Mouse (Mus musculus) kidney, postnatal 36 days (tissue): ENCODE data around the gene Zfp2.

Experiments
- DNase-seq, 2 experiments: peaks; one replicate each; pipeline ENCODE4 v3.0.0; 2021 to 2022; ENCODE audit warnings: mixed read lengths in 2 of 2

Gene Zfp2

DNA sequence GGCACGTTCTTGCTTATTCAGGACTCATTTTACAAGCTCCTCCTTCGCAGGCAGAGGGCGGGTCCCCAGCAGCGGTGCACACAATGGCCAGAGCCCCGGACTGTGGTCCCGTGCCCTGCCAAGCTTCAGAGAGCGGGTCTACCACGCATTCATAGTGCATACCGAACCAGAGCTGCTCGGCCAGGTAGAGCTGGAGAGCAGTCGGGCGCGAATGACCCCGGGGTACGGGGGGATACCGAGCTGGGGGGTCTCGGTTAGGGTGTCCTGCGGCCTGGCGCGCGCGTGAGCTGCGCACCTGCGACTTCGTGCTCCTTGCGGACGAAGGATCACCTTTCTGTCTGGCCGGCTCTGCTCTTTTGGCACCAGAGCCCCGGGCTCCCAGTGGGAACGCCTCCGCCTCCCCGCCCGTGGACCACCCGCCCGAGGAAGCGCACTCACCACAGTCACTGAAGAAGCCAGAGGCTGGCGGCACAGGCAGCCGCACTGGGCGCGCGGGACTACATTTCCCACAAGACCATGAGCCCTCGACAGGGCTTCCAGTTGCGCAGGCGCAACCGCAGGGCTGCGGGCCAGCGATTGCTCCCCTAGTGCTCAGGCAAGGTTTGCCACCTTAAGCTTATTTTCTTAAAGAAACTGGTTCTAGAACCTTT is at the start of gene Zfp2:
Gene Zfp2 (minus strand): TSS at position 495 of the 650 bp plus-strand sequence.
- DNase-seq: peak; percentile 94 to 95

DNA sequence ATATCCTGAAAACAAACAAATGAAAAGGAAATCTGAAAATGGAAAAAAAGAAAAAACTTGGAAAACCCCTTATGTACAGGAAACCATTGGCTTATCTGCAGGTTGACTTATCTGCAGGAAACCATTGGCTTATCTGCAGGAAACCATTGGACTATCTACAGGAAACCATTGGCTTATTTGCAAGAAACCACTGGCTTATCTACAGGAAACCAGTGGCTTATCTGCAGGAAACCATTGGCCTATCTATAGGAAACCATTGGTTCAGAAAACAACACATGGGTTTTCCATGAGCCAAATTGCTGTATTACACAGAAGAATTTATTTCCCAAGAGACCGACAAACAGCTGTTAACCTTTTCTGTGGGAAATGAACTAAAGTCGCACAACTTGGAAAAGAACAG is 48.9 kb upstream of the Zfp2 start:
- peak in 1 of 2 experiments; percentile 40 for DNase-seq

DNA sequence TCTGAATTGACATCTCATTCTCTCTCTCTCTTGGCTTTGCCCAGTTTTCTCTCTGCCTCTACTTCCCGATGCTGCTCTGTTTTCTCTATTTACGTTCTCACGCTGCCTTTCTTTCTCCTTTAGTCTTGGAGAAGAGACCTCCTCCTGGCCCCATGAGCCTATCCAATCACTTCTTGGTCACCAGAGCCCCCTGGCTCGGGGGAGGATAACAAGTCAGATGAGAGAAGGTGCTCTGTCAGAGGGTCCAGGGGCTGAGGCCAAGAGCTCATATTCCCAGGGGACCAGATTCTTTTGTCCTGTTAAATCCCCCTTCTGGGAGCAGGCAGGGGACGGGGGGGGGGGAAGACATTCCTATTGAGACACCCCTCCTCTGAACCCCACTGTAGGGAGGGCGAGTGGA is 37.7 kb upstream of the Zfp2 start, which contains the start of gene Prop1:
Gene Prop1 (minus strand): TSS at position 101 of the 400 bp plus-strand sequence.
- DNase-seq: no peak

DNA sequence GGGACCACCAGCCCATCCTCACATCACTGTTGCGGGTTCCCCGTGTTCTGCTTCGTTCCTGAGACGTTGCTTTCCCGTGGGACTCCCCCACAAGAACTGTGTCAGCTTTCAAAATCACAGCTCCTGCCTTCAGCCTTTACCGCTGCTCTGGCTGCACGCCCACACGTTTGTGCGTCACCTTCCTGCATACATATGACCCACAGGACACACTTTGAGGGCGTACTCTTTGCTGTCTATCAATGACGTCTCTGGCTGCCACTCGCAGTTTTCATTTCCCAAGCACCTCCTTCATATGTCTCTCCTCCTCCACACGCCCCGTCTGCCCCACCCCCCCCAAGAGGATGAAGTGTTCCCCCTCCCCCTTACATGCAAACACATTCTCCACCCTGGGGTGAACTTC is 36.3 kb upstream of the Zfp2 start:
- peak in 1 of 2 experiments; percentile 17 for DNase-seq

DNA sequence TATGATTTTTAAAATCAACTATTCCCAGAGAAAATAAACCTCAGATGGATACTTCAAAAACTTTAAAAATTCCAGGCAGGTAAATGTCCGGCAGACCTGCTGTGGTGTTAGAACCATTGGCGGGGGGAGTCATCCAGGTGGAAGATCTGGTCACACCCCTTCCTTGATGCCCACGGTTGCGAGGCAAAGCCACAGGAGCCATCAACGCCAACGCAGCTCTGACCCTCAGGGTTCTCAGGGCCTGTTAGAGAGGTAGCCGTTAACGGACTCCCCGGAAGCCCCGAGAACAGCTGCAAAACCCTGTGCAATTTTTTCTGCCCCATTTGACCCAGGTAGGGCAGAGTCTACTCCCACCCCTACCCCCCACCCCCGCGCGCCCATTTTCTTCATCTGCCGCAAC is 27.5 kb upstream of the Zfp2 start, which contains the start of gene 4933414I15Rik:
Gene 4933414I15Rik (minus strand): TSS at position 260 of the 400 bp plus-strand sequence.
- no peak for DNase-seq

DNA sequence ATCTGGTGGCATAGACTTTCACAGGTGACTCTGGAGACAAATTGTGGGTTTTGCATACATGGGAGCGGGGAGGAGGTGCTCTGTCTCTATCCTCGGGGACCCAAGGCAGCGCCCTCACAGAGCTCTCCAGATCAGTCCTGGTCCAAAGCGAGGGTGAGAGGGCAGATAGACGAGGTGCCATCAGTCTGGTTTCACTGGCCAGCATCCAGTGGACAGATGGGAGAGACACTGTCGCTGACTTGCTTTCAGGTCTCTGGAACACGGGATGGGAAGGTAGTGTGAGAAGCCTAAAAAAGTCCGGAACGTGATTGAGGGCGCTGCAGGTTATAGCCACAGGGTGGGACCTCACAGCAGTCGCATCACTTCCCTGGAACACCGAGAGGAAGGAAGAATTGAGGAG is 26.4 kb upstream of the Zfp2 start:
- DNase-seq: no peak

DNA sequence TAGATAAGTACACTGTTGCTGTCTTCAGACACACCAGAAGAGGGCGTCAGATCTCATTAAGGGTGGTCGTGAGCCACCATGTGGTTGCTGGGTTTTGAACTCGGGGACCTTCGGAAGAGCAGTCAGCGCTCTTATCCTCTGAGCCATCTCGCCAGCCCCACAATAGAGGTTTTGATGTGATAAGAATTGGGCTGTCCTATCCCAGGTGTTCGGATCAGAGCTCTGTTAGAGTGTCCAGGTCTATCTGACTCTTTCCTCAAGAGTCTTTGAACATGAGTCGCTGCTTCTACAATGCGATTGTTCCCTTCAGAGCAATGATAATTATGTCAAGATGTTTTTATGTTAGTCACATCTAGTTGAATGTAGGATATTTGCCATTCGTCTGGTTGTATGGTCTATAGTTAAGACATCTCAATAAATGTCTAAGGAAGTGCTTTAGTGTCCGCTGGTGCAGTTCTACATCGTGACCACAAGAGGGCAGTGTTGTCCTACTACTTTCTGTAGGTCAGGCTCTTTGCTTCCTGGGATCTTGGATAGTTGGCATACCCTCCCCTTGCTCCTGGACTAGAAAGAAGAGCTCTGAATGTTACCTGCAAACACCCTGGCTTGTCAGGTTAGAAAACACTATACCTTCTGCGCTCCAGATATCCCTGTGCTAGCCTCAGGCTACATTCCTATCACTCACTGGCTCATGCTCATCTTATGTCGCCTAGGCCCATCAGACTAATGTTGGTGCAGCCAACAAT is 23.8 kb upstream of the Zfp2 start:
- peak; percentile 32 to 49 for DNase-seq

DNA sequence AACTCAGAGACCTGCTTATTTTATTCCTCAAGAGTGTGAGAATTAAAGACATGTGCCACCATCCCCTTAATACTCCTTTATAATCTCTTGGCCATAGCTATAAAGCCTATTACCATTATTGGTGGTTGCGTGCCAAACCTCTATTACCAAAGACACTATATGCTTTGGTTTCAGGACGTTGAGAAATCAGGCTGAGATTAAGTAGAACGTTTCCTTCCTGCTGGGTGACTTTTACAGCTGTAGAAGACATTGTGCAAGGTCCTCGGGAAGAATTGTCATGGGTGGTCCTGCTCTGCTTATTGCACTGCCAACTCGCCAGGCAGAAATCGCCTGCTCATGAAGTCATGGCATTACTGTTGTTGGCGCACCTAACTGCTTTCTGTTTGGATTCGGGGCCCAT is 22.5 kb upstream of the Zfp2 start:
- DNase-seq: no peak

DNA sequence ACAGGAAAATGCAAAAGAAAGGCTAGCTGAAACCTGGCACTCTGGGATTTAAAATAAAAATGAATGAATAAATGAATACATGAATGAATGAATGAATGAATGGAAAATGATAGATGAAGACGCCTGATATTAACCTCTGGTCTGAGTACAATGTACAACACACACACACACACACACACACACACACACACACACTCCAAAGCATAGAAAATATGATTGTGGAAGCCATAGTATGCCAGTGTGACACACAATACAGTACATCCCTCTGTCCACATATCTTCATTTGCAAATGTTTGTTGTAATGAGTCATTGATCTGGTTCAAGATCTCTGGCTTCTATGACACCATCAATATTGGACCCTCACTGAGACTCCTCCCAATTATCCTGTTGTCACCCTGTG is 16.1 kb upstream of the Zfp2 start:
- DNase-seq: no peak

DNA sequence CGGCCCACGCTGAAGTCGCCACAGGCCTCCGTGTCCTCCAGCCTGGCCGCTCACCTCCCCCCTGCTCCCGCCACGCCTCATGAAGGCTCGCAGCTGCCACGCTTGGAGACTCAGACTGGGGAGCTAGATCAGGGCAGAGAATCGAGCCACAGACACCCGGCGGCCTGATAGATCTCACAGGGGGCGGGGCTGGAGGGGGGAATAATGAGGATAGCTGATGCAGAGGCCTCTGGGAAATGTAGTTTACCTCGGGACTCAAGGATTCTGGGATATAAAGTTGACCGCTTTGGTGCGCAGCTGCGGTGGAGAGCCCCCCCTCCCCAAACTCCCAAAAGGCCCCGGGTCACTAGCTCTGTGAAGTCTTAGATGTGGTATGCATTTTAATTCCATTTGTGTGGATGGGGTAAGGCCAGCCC is 15.5 kb upstream of the Zfp2 start, which contains the start of gene Zfp354b:
Gene Zfp354b (minus strand): TSS at position 183 of the 416 bp plus-strand sequence.
- peak; percentile 91 to 93 for DNase-seq

DNA sequence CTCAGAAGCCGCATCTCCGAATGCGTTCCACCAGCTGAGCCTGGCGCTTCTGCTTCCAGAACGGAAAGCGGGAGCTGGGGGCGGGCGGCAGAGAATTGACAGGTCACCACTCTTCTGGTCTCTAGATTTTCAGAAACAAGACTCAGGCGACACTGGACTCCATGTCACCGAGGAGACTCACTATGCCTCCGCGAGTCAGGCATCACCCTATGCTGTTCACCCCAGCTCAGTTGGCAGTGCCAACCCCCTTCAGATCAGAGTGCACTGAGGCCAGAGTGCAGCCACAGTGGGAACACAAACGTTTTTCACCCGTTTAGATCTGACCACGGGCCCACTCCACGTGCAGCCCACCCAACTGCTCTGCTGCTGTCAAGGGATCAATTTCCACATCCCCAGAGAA is 15.1 kb upstream of the Zfp2 start:
- peak; percentile 42 to 60 for DNase-seq

DNA sequence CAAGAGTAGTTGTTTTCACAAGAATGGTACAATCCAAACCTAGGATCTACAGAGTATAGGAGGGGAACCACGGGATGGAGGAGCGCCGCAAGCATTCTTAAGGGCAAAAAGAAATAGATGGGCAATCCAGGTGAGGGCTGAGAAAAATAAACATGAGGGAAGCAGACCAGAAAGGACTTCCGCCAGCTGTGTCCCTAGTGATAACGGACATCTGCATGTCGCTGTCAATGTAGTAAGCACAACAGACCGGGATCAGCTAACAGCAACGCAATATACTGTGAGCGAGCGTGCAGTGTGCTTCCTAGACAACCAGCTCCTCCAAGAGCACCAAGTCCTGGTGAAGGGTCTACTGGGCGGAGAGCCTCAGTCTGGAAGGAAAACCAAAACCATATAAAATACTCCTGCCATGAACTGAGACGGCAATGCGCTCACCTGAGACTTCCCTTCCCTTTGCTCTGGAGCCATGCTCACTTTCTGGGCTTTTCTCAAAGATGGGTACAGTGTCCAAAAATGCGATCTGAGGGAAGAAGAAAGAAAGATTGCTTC is 14.6 kb upstream of the Zfp2 start:
- no peak for DNase-seq

DNA sequence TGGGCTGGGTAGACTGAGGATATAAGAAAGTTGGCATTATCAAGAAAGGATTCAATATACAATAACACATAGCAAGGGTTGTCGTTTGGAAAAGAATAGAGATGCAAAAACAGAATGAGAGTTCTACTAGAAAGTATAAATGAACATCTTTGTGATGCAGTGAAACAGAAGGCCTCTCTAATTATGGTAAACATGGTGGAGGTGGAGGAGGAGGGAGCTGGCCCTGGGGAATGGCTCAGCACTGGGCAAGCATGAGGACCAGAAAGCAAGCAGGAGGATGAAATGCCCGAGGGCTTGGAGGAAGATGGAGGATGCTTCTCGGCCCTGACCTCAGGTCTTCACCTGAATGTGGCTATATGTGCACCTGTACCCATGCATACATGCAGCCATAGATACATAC is 1.5 kb downstream of the Zfp2 start:
- DNase-seq: no peak

DNA sequence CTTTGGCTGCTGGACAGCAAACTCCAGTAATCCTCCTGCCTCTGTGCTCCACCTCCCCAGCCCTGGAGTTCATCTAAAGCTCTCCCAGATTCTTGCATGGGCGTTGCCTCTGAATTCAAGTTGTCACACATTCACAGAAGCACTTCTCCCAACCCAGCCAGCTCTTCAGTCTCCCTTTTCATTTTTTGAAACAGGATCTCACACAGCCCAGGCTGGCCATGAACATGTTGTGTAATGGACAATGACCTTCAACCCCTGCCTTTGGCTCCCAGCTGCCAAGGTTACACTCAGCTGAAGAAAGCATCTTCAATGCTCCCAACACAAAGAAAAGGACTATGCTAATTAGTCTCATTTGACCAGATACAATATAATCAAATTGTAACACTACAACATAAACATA is 2.7 kb downstream of the Zfp2 start:
- peak; percentile 2 to 24 for DNase-seq

DNA sequence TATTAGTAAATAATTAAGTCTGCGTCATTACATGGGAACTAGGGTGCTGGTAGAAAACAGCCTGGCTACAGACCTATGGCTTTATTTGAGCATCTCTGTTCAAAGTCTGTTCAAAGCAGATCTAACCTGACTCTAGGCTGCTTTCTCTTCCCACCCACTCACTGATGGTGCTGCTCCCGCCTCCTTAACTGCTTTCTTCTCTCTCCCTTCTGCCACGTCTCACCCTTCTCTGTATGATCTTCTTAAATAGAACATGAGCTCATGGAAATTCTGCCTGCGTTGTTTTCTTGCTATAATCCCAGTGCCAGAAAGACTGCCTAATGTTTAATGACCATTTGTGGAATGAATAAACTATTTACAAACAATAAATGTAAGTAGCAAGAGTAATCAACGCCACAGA is 7.8 kb downstream of the Zfp2 start:
- no peak for DNase-seq

DNA sequence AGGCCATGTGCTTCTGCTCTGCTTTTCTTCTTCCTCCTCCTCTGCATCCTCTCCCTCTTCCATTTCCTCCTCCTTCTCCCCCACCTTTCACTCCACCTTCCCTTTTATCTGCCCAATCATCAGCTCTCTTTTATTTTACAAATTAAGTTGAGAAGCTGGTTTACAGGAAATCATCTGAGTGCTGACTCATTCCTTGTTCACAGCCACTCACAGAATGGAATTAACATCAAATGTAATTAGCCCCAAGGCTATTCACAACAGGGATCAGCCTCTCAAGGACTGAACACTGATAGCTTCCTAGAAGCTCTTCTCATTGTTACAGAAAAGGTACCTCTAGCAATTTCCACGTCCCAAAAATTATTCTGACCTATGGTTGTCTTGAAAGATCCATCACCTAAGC is 18.6 kb downstream of the Zfp2 start:
- DNase-seq: no peak

DNA sequence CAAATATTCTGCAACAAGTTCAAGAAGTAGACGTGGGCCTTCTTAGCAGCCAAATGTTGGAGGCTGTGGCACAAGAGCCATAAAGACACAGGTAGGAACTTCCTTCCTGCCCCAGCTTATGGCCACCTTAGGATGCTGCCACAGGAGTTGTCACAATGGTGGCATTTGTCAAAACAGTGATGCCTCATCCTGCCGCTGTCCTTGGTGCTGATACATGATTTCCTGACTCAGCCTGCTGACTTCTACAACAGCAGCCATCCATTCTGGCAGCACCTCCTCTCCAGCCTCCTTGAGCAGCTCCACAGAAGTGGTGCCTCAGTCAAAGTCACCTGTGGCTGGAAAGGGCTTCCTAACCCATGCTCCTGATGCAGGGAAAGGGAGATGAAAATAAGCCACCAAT is 23.5 kb downstream of the Zfp2 start:
- peak in 1 of 2 experiments; percentile 19 for DNase-seq

DNA sequence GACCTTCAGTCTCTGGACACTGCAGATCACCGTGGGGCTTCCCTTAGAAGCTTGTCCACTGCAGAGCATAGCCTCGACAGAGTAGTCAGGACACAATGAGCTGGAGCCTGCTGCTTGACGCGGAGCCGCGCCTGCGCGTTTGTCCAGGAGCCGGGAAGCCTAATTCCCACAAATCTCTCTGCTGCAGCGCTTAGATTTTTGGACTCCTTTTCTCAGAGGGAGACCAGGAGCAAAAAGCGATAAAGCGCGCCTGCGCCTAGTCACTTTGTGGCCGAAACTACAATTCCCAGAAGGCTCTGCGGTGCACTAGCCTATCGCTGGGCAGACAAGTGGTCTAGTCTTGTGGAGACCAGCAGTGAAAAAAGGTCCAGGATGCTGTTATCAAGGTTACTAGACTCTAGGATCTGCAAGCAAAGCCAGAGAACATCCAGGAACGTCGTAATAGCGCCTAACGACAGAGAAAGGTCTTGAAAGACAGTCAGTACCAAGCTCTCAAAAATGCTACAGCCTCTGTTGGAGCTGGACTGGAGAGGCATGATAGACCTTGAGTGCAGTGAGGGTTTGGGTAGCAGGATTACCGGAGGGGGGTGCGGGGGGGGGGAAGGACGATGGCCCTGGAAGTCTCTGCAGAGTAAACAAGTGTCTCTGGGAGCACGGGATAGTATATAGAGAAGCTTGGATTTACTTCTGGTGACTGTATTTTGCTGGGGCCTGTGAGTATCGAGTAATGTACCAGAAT is 28.4 kb downstream of the Zfp2 start, which contains the start of gene Zfp454:
Gene Zfp454 (minus strand): TSS at position 262 of the 739 bp plus-strand sequence.
- DNase-seq: peak; percentile 91 to 92

DNA sequence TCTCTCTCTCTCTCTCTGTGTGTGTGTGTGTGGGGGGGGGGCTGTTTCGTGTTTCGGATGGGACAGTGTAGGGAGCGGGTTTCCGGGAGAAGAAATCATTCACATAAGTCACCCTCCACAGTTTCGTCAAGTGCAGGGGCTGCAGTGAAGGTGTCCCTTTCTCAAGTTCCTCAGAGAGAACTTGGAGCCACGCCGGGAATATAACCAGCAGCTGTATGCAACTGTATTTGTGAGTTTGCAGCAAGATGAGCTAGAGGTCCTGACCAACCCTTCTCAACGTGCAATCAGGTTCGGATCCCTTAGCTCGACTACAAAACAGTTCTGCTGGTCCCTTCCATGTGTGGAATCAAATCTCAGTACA is 29.1 kb downstream of the Zfp2 start:
- peak in 1 of 2 experiments; percentile 28 for DNase-seq

DNA sequence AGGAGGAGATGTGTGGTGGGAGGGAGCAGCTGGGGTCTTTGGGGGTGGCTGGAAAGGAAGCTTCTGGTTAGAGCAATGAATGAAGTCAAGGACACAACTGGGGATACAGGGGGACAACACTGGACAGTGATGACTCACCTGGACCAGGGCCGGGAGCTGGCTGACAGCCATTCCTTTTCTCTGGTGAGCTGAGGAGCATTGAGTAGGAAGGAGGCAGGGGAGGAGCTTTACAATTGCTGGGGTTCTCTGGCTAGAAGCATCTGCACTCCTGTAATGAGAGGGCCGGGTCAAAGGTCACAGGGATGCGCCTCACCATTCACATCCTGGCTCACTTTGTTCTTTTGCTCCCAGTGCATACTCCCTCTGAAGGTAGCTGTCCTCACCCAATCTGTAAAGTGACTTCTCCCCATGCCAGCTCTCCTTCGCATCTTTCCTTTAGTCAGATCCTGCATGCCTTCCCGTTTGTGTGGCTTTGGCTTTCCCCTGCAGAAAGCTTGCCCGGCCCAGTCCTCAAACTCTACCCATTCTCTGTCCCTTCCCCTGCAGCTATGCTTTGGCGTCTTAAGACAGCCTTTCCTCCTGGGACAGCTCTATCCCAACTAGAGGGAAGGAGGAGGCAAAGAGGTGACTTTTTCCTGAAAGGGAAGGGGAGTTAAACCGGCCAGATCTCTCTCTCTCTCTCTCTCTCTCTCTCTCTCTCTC is 29.6 kb downstream of the Zfp2 start:
- peak; percentile 0 to 29 for DNase-seq

DNA sequence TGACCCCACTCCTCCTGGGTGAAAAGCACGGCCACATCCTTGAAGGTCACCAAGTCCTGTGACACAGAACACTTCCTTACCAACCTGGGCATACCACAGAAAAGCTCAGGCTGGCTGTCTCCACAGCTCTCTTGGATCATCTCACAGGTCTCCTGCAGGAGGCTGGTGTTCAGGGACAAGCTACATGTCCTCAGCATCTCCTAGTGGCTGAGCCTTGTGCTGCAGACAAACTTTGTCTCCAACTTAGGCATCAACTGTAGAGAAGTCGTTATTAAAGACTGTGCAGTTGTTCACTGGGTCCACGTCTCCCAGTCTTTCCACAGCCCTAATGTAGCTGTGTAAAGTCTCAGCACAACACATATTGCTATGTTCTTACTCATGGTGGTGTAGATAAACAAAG is 32.2 kb downstream of the Zfp2 start:
- no peak for DNase-seq

DNA sequence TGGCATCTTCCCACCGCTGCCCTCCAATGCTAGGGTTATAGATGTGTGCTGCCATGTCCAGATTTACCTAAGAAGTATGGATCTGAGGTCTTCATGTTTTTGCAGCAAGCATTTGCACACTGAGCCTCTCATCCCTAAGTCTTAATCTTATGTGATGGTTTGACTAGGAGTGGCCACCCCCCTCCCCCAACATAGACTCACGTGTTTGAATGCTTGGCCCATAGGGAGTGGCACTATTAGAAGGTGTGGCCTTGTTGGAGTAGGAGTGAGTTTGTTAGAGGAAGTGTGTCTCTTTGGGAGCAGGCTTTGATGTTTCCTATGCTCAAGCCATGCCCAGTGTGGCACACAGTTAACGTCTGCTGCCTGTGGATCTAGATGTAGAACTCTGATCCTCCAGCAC is 37.3 kb downstream of the Zfp2 start:
- DNase-seq: no peak
